Mouse (Mus musculus): ENCODE results near the gene Ccdc96. TPM values are rescaled to one million over a fixed set of nuclear protein-coding genes. Genes with fewer than 3 reads are reported as not detected.

Gene Ccdc96
- total and polyA plus RNA-seq, 2 experiments, result not detected

DNA sequence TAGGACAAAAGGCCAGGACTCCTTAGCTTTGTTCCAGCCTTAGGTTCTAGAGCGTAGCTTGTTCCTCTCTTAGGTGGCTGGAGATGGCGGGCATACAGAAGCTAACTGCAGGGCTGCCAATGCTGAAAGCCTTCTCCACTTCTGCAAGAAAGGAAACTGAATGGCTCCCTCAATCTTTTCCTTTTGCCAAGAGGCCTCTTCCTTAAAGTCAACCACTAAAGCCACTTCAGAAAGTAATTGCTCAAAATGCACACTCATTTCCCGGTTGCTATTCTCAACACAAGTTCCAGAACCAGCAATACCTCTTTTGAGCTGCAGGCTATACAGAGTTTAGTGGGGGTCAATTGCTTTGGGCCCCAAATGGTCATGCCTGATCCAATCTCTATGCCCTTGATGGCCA lies 6.9 kb upstream of the Ccdc96 start:
- H3K79me2 ChIP-seq (ENCODE audit: control insufficient read depth, insufficient read depth, low read length), result peaks cover 26% of the 10 kb centered on the region
- no peak overlapping the region for H3K27ac ChIP-seq (replicated peaks; ENCODE audit: insufficient read depth, low read depth, low read length)
- no peaks in the 10 kb centered on the region for H3K27me3 ChIP-seq (ENCODE audit: control insufficient read depth, insufficient read depth, low read length)
- 89% methylated on average over 3 of the region's 3 CpGs for WGBS
- no peak overlapping the region for H3K9ac ChIP-seq (ENCODE audit: low read depth, low read length)
- H3K4me1 ChIP-seq (ENCODE audit: control insufficient read depth, insufficient read depth, low read length), result peaks cover 32% of the 10 kb centered on the region
- TF ChIP-seq CTCF (IDR thresholded peaks at IDR 0.05; ENCODE audit: low read depth, low read length) (no peak), POLR2A (IDR thresholded peaks at IDR 0.05; ENCODE audit: extremely low read depth, insufficient read depth, low read length) (no peak)
- no peak overlapping the region for H3K4me3 ChIP-seq (ENCODE audit: insufficient read depth, low read depth, low read length)
- H3K36me3 ChIP-seq (ENCODE audit: control insufficient read depth, insufficient read depth, low read length), result peaks cover 6% of the 10 kb centered on the region
- DNase-seq (ENCODE audit: extremely low read depth, low read depth, low spot score), result no peak

DNA sequence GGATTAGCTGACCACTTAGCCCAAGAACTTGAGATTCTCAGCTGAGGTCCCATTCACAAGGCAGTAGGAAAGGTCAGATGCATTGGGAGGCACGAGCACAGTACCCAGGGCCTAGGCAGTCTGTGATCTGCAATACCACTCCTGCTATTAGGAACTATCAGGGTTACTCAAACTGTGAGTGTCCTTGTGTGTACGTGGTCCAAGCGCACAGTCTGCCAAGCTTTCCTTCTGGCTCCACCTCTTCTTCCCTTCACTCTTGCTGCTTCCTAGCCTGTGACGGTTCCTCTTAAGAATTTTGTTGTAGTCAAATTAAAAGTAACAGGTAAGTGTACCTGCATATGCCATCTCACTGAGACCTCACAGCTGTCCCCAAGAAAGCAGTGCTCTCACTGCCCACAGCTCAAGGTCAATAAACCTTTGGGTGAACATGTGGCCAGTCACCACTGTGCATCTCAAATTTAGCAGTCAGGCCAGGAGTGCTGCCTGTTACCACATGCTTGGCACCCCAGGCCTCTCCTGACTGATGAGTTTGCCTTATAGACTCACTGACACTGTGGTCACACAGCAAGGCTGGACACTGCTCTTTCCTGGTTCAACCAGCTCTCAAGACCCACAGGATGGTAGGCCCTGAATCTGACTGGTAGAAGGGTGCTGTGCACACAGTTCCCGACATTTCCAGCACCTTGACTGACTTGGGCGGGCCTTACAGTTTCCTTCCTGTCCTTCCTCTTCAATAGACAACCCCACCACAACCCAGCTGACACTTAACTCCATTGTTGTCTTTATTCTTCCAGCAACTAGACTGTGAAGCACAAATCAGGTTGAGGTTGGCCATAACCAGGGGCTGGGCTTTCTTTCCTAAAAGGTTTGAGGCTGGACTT lies 5.6 kb upstream of the Ccdc96 start:
- TF ChIP-seq CTCF (IDR thresholded peaks at IDR 0.05; ENCODE audit: low read depth, low read length), result no peak
- no peak for TF ChIP-seq POLR2A (IDR thresholded peaks at IDR 0.05; ENCODE audit: extremely low read depth, insufficient read depth, low read length)
- Histone ChIP-seq H3K79me2 (ENCODE audit: control insufficient read depth, insufficient read depth, low read length) (peaks cover 39% of the 10 kb centered on the region), H3K4me3 (ENCODE audit: insufficient read depth, low read depth, low read length) (no peak overlapping the region), H3K27ac (replicated peaks; ENCODE audit: insufficient read depth, low read depth, low read length) (no peak overlapping the region; the same call in 1 of the 2 replicates), H3K9ac (ENCODE audit: low read depth, low read length) (no peak overlapping the region), H3K36me3 (ENCODE audit: control insufficient read depth, insufficient read depth, low read length) (peaks cover 3% of the 10 kb centered on the region), H3K27me3 (ENCODE audit: control insufficient read depth, insufficient read depth, low read length) (no peaks in the 10 kb centered on the region), H3K4me1 (ENCODE audit: control insufficient read depth, insufficient read depth, low read length) (peaks cover 34% of the 10 kb centered on the region)
- DNase-seq (ENCODE audit: extremely low read depth, low read depth, low spot score), result peak; percentile 73
- WGBS, result 34% methylated on average over 6 of the region's 6 CpGs

DNA sequence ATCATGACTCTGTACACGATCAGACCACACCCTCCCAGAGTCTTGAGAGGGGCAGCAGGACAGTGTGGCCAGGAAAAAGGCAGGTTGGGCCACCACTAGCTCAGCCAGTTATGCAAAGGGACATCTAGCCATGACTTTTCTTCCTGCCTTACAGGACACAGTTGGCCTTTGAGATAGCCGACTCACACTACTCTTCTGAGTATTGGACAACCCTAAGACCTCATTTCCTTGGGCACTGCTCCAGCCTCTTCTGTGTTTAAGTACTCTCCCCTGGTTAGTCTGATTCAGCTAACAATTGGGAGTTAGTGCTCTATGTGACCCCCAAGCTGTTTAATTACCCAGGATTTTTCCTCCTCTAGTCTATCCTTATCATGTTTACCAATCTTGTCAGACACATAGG lies 4.7 kb upstream of the Ccdc96 start:
- no peaks in the 10 kb centered on the region for H3K36me3 ChIP-seq (ENCODE audit: control insufficient read depth, insufficient read depth, low read length)
- H3K27ac ChIP-seq (replicated peaks; ENCODE audit: insufficient read depth, low read depth, low read length), result 0 out of 2 replicates have a peak overlapping the region, but pooled peaks have one; percentile 3
- TF ChIP-seq CTCF (IDR thresholded peaks at IDR 0.05; ENCODE audit: low read depth, low read length), result no peak
- TF ChIP-seq POLR2A (IDR thresholded peaks at IDR 0.05; ENCODE audit: extremely low read depth, insufficient read depth, low read length), result no peak
- no peak overlapping the region for H3K4me3 ChIP-seq (ENCODE audit: insufficient read depth, low read depth, low read length)
- no peak for DNase-seq (ENCODE audit: extremely low read depth, low read depth, low spot score)
- H3K9ac ChIP-seq (ENCODE audit: low read depth, low read length), result no peak overlapping the region
- 57% methylated on average over 2 of the region's 2 CpGs for WGBS
- no peaks in the 10 kb centered on the region for H3K27me3 ChIP-seq (ENCODE audit: control insufficient read depth, insufficient read depth, low read length)
- H3K4me1 ChIP-seq (ENCODE audit: control insufficient read depth, insufficient read depth, low read length), result peaks cover 34% of the 10 kb centered on the region
- H3K79me2 ChIP-seq (ENCODE audit: control insufficient read depth, insufficient read depth, low read length), result peaks cover 37% of the 10 kb centered on the region

DNA sequence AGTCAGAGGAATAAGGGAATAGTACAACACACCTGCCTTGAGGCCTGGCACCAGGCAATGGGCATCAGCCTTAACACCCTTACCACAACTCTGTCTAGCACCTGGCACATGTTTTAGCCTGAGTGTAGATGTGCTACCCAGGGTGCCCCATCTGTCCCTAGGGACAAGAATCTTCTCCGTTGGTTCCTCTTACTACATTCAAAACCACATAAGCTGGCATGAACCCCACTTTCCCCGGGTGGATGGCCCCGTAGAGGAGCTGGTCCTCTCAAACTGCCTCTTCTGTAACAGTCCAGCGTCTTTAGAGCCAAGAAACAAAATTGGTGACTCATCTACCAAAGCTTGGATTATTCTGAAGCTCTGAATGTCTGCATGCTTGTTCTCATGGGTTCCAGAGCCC lies 4.0 kb upstream of the Ccdc96 start:
- H3K27ac ChIP-seq (replicated peaks; ENCODE audit: insufficient read depth, low read depth, low read length), result no peak overlapping the region
- 86% methylated on average over 4 of the region's 4 CpGs for WGBS
- H3K9ac ChIP-seq (ENCODE audit: low read depth, low read length), result no peak overlapping the region
- no peak for DNase-seq (ENCODE audit: extremely low read depth, low read depth, low spot score)
- H3K79me2 ChIP-seq (ENCODE audit: control insufficient read depth, insufficient read depth, low read length), result peaks cover 37% of the 10 kb centered on the region
- no peak overlapping the region for H3K4me3 ChIP-seq (ENCODE audit: insufficient read depth, low read depth, low read length)
- H3K36me3 ChIP-seq (ENCODE audit: control insufficient read depth, insufficient read depth, low read length), result no peaks in the 10 kb centered on the region
- peaks cover 36% of the 10 kb centered on the region for H3K4me1 ChIP-seq (ENCODE audit: control insufficient read depth, insufficient read depth, low read length)
- no peaks in the 10 kb centered on the region for H3K27me3 ChIP-seq (ENCODE audit: control insufficient read depth, insufficient read depth, low read length)
- TF ChIP-seq CTCF (IDR thresholded peaks at IDR 0.05; ENCODE audit: low read depth, low read length), result no peak
- TF ChIP-seq POLR2A (IDR thresholded peaks at IDR 0.05; ENCODE audit: extremely low read depth, insufficient read depth, low read length), result no peak

DNA sequence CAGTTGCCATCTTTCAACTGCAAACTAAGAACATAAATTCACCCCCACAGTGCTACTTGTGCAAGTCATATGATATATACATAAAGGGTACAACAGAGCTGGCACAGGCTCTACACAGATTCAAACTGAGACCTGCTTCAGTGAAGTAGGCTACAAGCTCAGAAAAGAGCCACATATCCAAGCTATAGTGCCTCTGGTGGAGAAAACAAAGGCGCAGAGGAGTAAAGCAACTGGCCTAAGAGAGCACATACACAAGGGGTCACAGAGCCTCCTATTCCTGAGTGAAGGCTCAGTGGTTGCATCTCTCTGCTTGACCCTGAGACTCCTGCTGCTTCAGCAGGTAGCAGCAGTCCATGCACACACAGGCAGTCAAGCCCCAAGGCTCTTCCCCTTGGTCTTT lies 3.3 kb upstream of the Ccdc96 start:
- 62% methylated on average over 1 of the region's 1 CpGs for WGBS
- Histone ChIP-seq H3K4me3 (ENCODE audit: insufficient read depth, low read depth, low read length) (no peak overlapping the region), H3K36me3 (ENCODE audit: control insufficient read depth, insufficient read depth, low read length) (no peaks in the 10 kb centered on the region), H3K79me2 (ENCODE audit: control insufficient read depth, insufficient read depth, low read length) (peaks cover 37% of the 10 kb centered on the region), H3K4me1 (ENCODE audit: control insufficient read depth, insufficient read depth, low read length) (peaks cover 36% of the 10 kb centered on the region), H3K9ac (ENCODE audit: low read depth, low read length) (no peak overlapping the region), H3K27ac (replicated peaks; ENCODE audit: insufficient read depth, low read depth, low read length) (no peak overlapping the region), H3K27me3 (ENCODE audit: control insufficient read depth, insufficient read depth, low read length) (no peaks in the 10 kb centered on the region)
- no peak for DNase-seq (ENCODE audit: extremely low read depth, low read depth, low spot score)
- TF ChIP-seq CTCF (IDR thresholded peaks at IDR 0.05; ENCODE audit: low read depth, low read length), result no peak
- TF ChIP-seq POLR2A (IDR thresholded peaks at IDR 0.05; ENCODE audit: extremely low read depth, insufficient read depth, low read length), result no peak

Data from liver, adult 2 months (tissue).